Mouse (Mus musculus) E14TG2a.4 (cell line): Measurements from ENCODE around the gene Ugt1a2.

ENCODE experiments used
- CTCF ChIP-seq: conservative IDR thresholded peaks from 2 replicates; pipeline ENCODE4 v1.5.1; 2014; ENCODE audit warnings: low read length
- NANOG ChIP-seq: IDR thresholded peaks from 2 replicates; pipeline ENCODE4 v1.6.1; 2014; ENCODE audit warnings: borderline replicate concordance, low read length, mixed read lengths
- POU5F1 ChIP-seq: IDR thresholded peaks from 2 replicates; pipeline ENCODE4 v1.6.1; 2014; ENCODE audit warnings: low read length, borderline replicate concordance

GRCm38 (mm10) chr1:88248658-88249057, 48.3 kb downstream of the Ugt1a2 start:
- TF ChIP-seq CTCF (no peak), NANOG (no peak), POU5F1 (no peak)
